Mouse (Mus musculus) ovary, adult 18-20 months (tissue): ENCODE measurements around the gene Tnks1bp1.

Source experiments
- DNase-seq: peaks from one replicate; pipeline ENCODE4 v3.0.0; 2022; ENCODE audit warnings: low spot score, mixed read lengths

Tnks1bp1 gene

DNA sequence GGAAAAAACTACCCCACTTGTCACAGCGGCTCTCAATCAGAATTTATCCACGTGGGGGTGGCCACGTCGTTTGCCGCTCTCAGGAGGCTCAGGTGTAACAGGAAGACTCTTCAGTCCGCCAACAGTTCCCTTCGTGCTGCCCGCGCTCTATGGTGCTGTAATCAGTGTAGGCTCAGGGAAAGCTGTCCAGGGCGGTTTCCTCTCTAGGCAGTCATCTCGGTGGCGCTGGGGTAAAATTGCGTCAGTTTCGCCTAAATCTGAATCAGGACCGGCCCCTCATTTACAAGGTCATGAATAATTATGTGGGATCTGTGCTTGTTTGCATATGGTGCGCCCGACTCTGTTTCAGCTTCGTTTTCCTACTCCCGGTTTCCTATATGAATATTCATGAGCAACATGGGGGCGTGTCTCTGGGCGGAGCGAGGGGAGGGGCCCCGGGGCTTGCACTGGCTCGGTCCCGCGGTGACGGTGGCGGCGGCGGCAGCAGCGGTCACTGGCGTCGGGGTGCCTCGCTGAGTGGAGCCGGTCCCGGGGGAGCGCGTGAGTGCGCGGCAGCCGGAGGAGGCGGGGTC is at the start of gene Tnks1bp1:
Gene Tnks1bp1, plus strand, starts transcription at position 427 of the 572 bp plus-strand sequence.
- DNase-seq = peak; percentile 95

DNA sequence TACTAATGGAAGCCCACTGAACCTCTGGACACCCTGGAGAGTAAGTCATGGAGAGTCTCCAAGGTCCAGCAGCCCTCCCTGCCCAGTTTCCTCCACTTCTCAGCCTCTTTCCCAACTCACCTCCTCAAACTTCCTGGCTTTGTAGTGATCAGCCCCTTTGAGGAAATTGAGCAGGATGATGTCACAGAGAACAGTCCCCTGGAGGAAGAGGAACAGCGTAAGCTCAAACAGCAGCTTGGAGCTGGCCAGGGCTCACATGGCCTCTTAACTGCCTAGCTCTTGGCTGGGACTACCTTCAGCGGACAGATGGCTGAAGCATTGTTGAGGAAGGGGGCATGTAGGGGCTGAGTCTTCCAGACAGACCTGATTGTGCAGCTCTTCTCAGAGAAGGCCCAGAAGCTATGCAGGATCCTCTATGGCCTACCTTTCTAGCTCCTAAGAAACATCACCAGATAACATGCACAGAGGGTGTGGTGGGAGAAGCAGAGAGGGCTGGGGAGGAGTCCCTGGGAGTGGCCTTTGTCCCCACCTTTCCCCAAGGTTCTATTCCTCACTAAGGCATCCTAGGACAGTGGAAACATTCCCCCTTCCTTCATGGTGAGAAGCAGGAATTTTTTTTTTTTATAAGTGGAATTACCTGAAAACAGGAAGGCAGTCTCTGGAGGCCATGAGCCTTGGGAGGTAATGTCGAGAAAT is 48.2 kb upstream of the Tnks1bp1 start:
- DNase-seq = no peak

DNA sequence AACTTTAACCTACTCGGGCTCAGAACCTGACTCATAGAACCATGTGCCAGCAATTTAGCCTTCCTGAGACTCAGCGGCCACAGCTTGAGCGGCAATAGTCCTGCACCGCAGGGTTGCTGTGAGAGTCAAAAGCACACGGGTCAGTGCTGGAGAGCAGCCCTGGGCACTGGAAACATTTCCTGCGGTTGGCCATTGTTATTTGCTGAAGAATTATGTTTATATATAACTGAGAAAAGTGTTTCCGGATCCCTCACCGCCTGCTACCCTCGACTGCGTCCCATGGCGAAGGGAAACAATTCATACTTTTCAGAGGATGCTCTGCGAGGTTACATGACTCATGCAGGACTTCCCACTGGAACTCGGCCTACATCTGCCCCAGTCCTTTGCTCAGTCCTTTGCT is 46.3 kb upstream of the Tnks1bp1 start:
- DNase-seq = no peak

DNA sequence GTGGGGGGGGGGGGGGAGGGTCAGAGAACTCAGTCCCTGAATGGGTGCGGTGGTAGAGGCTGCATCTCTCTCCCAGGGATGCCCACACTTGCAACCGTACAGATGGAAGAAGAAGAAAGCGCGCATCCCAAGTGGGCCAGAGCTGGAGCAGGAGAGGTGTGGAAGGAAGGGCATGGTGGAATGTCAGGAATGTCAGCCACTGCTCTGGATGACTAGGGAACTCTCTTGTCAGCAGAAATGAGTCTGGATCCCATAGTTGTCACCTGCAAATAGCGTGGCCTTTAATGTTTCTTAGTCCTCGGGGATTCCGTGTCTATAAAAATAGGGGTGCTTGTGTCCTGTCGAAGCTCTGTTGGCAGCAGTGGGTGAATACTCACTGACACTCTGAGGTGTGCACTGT is 45.2 kb upstream of the Tnks1bp1 start:
- no peak for DNase-seq

DNA sequence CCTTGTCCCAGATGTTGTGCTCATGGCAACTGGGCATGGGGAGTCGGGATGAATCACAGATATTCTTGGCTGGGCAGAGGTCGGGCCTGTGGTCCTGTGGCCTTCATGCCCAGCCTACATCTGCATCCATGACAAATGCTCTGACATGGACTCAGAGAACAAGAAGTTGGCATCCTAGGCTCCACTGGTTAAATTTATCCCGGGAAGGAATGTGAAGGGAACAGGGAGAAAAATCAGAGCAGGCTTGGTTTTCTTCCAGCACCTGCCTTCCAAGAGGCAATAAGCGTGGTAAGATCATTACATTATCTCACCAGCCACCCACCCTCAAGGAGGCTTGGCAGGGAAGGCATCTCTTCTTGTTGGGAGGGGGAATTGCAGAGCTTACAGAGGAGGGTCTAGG is 43.5 kb upstream of the Tnks1bp1 start:
- no peak for DNase-seq

DNA sequence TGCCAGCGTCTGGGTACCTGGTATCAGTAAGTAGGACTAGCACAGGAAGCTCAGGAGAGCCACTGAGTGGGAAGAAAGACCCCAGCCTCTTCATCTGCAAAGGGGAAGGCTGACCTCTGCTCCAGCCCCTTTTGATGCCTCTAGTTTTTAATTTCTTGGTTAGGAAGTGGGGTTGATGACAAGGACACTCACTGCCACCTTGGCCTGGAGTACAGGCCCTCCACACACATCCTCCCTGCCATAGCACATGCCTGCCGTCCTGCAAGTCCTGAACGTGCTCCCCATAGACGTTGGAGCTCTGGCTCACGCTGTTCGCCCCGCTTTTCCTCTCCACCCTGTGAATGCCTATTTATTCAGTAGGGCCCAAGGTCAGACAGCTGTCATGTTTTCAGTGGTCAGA is 41.2 kb upstream of the Tnks1bp1 start:
- no peak for DNase-seq

DNA sequence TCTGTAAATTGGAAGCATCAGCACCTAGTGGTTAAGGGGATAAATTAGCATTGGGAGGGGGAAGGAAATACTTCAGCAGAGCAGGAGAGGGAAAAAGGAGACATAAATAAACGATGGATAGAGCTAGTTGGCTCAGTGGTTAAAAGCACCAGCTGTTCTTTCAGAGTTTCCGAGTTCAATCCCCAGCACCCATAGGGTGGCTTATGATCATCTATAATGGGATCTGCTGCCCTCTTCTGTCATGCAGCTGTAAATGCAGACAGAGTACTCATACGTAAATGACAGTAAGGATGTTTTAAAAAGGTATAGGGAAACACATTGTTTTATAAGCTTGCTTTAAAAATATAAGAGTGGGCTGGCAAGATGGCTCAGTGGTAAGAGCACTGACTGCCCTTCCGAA is 40.1 kb upstream of the Tnks1bp1 start:
- no peak for DNase-seq

DNA sequence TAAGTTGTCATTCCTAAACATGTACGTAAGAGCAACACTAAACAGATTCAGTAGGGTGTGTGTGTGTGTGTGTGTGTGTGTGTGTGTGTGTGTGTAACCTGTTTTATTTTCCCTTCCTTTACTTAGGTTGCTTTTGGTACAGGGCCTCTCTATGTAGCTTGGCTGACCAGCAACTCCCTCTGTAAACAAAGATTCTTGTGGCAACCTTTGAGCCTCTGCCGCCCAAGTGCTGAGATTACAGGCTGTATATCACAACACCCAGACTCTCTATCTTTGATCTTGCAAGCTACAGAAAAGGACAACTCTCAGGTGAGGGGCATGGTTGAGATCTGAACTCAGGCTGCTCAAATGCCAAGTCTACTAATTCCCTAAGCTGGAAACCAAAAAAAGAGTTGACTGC is 38.6 kb upstream of the Tnks1bp1 start:
- no peak for DNase-seq

DNA sequence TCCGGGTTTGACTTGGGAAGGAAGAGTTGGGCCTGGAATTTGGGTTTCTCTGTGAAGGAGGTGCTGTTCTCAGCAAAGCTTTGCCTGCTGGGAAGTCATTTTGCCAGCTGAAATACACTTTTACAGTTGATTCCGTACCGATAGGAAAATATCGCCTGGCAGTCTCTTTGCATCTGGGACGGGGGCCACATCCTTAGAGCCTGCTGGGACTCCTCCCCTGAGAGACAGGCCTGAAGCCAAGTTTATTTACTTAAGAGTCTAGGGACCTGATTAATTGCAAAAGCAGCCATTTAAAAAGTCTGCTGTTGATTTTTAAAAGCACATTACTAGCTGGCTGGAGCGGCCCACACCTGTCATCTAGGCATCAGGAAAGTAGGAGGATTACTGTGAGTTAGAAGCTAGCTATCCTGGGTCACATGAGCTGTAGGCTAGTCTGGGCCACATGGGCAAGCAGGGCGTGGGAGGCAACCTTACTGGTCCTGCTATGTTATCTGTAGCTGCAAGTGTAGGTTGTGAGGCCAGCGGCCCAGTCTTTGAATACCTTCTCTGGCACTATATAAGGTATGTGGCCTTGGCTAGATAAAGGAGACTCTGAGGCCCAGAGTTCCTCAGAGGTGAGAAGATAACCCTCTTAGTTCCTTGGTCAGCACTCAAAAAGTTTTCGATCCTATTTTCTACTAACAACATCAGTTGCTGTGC is 35.8 kb upstream of the Tnks1bp1 start:
- DNase-seq = peak; percentile 26

DNA sequence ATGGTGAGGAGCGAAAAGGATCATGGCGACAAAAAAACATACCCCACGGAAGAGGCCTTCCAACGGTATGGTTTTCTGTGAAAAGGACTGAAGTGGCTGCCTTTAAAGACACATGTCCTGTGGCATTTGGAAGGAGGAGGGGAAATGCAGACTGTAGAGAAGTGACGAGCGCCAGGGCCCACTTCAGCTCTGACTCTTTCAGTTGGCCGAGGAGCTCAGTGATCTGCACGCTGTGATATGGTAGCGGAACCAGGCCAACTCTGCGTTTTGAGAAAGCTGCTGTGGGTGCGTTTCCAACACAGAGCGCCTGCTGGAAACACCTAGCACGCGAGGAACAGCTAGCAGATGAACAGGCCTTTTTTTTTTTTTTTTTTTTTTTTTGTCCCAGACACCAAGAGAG is 35.1 kb upstream of the Tnks1bp1 start:
- no peak for DNase-seq

DNA sequence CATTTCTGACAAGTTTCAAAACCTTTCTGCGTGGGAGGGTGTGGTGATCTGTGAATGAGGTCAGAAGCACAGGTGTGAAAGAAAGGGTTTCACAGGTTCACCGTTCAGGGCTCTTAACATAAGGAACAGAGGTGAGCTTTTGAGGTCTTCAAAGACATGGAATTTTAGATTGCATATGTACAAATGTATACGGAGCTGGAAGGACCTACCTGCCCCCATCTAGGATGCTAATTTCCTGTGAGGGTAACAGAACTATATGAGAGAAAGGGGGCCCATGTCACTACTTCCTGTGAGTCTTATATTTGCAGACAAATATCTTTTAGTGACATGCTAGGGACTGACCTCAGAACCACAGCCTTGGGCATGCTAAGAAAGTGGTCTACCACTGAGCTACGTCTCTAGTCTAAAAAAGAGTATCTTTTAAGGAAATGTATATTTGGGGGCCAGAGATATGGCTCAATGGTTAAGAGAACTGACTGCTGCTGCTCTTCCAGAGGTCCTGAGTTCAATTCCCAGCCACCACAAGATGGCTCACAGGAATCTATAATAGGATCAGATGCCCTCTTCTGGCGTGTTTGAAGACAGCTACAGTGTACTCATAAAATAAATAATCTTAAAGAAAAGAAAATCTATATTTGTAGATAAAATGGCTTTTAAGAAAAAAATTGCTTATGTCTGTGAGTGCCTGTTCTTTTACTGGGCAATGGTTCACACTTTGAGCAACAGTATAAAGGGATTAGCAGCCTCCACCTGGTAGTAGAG is 33.8 kb upstream of the Tnks1bp1 start:
- no peak for DNase-seq

DNA sequence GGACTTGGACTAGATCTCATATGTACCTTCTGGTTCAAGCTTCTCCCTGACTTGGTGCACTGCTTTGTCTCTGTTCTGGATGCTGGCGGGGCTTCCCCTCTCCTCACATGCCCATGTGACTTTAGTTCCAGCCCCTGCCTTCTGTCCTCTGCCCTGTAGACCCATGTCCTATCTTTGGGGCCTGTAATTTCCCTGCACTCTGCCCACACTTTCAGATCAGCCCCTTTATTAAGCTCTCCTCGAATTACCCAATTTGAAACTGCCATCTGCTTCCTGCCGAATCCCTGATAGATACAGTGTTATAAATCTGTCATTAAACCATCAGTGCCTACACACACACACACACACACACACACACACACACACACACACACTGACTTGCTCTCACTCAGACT is 33.2 kb upstream of the Tnks1bp1 start:
- no peak for DNase-seq

DNA sequence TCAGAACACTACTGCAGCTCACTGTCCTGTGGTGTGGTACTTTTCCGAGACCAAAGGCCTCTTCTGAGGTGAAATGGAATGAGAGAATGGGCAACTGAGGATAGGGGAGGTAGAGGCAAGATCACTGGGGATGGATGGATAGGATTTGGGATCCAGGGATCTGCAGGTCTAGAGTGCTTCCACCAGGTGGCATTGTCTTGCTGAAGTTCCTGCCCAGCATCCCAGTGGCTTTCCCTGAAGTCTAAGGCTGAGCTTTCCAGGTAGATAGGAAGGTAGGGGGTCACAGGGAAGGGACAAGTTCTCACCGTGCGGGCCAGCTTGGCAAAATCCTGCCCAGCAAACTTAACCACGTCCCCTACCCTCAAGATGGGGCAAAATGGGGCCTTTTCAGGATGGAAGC is 25.8 kb upstream of the Tnks1bp1 start:
- no peak for DNase-seq

DNA sequence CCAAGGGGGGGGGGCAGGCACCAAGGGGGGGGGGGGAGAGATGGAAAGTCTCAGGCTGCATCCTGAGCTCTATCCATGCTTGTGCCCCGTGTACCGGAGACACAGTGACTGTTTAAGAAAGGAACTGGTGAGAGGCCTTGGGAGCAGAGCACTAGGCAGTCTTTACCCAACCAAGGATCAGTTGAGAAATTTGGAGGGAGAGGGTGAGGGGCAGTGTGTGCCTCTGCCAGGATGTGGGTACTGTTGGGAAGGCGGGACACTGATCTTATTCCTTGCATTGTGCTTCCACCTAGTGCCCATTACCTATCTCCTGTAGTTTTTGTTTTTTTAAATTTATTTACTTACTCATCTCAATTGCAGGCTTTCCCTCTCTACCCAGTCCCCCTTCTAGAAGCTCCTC is 21.6 kb upstream of the Tnks1bp1 start:
- DNase-seq = no peak

DNA sequence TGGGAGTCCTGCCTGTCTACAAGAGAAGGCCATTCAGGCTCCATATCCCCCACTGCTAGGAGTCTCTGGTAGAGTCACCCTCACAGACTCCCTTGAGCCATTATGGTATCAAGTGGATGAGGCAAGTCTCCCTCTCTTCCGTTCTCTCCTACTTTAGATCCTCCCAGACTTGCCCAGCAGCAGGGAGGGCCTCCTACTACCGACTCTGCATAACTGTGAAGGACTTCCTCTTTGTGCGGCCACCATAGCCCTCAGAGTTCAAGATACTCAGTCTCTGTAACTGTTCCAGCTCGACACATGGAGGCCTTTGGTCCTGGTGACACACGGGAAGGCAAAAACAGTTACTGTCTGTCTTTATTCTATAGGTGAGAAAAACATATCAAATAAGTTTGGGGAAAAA is 20.5 kb upstream of the Tnks1bp1 start:
- DNase-seq = no peak

DNA sequence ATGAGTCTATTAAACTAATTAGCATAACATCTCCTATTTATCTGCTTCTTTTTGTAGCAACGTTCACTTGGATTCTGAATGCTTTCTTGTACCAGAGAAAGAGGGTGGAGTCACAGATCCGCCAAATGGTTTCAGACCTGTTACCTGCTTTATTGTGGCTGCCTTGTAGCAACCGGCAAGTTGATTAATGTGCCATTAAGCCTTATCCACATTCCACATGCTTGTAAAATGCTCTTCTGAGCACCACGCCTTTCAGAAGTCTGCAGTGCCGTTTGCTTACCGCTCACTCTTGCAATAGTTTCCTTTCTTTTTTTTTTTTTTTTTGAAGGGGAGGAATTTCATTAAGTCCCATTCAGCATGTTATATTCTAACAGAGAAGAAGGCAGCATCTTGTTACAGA is 17.9 kb upstream of the Tnks1bp1 start:
- DNase-seq = no peak

DNA sequence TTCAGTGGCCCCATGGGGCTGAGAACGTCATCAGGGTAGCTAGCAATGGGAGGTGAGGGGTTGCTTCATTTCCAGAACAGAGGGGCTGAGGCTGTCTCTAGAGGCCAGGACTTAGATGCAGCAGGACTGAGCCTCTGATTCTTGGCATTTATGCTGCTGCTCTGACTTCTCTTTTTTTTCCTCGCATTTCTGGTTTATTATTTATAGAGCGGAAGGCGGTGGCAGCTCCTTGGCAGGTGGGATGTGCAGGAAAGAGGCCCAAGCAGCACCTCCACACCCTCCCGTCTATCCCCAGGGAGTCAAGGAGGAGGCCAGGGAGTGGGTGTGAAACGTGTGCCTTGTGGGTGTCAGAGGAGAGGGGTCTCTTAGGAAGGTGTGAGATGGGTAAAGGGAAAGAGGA is 16.8 kb upstream of the Tnks1bp1 start:
- no peak for DNase-seq

DNA sequence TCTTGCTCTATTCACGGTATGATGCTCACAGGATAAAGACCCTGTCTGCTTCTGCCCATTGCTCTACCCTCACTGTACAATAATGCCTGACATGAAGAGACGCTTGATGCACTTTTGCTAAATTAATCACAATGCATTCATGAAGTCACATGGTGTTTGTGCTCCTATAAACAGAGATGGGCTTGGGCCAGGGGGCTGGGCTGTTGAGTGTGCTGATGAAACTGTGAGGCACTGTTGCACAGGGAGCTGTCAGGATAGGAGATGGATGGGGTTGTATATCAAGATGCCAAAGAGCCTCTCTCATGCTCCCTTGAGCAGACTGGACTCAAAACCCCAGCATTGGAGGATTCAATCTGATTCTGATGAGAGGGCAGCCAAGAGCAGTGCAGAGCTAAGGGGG is 14.7 kb upstream of the Tnks1bp1 start:
- DNase-seq = no peak

DNA sequence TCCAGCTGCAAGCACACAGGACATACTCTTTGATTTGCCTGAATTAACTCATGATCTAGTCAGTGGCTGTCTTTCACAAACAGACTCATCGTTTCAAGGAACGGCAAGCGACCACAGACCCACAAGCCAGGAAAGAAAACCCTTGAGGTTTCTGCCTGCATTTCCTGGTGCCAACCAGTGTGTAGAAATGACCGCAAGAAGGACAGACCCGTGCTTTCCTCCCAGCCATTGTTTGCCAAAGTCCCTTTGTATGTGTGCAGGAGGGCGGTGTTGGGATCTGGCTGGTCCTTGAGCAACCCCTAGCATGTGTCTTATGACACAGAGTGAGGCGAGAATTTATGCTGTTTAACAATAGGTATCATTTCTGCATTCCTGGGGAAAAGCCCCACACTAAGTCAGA is 13.7 kb upstream of the Tnks1bp1 start:
- no peak for DNase-seq

DNA sequence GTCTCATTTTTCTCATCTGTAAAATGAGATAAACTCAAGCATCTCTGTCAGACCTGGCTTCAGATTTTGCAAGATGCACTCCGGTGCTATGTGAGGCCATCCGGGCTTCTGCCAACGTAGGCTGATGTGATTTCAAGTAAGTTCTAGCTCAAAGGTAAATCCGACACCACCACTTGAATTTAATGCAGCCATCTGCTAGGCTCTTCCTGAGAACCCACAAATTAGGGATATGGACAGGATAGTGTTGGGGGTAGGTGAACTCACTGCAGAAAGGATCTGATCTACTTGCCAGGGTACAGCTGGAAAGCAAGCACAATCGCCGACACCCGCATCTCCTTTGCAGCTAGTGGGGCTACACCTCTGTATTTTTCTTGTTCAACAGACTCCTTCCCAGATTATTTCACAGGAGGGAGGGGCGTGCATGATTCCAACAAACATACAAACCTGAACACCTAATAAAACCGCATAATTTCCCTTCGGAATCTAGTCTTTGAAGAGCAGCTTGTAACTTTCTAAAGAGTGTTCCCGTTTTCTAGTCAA is 11.2 kb upstream of the Tnks1bp1 start:
- DNase-seq = no peak

DNA sequence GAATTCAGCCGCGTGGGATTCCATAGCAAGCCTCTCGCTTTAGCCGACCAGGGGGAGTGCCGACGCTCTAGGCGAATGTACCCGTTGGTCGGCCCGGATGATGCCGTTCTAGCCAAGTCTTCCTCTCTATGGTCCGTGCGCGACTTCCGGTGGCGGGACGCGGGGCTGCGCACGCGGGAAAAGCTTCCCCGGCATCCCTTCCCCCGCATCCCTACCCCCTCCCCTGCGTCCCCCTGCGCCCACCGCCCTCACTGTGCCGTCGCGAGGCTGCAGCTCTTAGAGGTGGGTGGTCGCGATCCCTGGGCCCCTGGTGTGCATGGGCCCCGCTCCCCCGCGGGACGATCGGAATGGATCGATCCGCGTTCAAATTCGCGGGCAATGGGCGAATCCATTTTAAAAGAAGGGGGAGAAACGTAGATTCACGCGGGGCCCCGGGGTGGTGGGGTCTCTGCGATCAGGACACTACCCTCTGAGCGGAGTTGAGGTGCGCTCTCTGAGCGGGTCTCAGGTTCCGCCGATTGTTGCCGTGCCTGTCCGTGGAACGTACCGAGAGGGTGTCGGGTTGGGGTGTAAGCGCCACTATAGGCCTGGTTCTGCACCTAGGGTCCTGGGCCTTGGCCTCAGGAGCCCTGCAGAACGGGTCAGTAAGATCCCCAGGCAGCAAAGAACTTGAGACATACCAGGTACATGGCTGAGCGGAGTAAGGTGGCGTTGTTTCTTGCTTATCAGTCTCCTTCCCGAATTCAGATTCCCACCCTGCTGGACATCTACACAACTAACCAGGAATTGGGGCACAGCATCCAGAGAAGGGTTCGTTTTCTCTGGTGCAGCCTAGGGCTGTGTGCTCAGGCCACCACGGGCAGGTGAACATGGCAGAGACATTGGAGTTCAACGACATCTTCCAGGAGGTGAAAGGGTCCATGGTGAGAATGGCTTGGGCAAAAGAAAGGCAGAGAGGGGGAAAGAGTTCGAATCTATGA is 10.5 kb upstream of the Tnks1bp1 start, which contains the start of the genes Ssrp1 and P2rx3:
Gene Ssrp1, plus strand, starts transcription at position 188 of the 980 bp plus-strand sequence.
Gene P2rx3, minus strand, starts transcription at position 416 of the 980 bp plus-strand sequence.
- DNase-seq = peak; percentile 79
